Mouse (Mus musculus): ENCODE data around the gene Rasgef1a. TPM values are rescaled to one million over a fixed set of nuclear protein-coding genes. Genes with fewer than 3 reads are reported as not detected.

Gene Rasgef1a
- polyA plus RNA-seq, 1 experiment from 2014 or later = 0.05 TPM

- ChIA-PET CTCF (no interaction called here), POLR2A (no interaction called here)
- in situ Hi-C loops (cut with MboI; ENCODE audit: low pct_unique_long_range_greater_than_20kb) = no loop called here
- DNase-seq (ENCODE audit: low read depth, low spot score) (no peak), ATAC-seq (no peak)
- H3K27me3 ChIP-seq = no peaks in the 10 kb centered on the region
- TF ChIP-seq CTCF (IDR thresholded peaks at IDR 0.05) = no peak
Measured at GRCm38 (mm10) chr6:118134461-118134860, 123.2 kb downstream of the Rasgef1a start.

- ATAC-seq (no peak), DNase-seq (ENCODE audit: low read depth, low spot score) (no peak)
- in situ Hi-C loops (cut with MboI; ENCODE audit: low pct_unique_long_range_greater_than_20kb) = no loop called here
- POLR2A ChIA-PET = no interaction called here
- peaks cover 3% of the 10 kb centered on the region for H3K27me3 ChIP-seq
- no peak for TF ChIP-seq CTCF (IDR thresholded peaks at IDR 0.05)
- CTCF ChIA-PET = no interaction called here
Measured at GRCm38 (mm10) chr6:118137148-118137547, 125.9 kb downstream of the Rasgef1a start.

DNA sequence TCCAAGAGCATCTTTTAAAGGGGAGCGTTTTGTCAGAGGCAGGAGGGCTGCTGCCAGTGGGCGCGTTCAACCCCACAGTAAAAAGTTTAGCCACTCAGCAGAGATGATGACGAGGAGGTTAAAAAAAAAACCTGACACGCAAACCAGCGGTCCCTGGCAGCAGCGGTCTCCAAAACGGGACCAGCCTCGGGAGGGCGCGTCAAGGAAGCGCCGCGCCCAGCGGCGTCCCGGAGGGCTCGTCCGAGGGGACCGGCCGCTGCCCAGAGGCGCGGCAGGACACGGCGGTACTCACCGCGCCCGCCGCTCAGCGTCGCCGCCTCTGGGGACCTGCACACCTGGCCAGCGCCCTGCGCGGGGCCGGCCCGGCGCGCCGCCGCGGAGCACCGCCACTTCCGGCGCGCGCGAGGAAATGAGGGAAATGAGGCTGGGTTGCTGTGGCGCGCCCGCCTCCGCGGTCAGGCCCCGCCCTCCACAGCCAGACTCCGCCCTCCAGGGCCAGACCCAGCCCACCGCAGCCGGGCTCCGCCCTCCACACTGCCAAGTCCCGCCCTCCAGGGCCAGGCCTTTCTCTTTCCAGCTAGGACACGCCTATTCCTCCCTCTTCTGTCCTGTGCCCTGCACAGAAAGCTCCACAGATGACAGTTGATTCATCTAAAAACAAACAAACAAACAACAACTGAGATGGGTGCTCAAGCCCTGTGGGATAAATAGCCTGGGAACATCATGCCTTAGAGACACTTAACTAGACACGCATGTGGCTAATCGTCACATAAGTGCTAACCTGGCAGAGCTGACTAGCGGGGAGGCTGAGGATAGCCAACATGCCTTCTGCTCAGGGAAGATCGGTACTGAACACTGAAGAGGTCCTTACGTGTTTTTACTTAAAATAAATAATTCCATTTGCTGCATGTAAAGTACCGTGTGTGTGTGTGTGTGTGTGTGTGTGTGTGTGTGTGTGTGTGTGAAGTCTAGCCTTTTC lies 127.8 kb downstream of the Rasgef1a start, which contains the start of gene Csgalnact2:
Gene Csgalnact2 (minus strand): TSS at position 410 of the 979 bp plus-strand sequence.
- POLR2A ChIA-PET = no interaction called here
- DNase-seq (ENCODE audit: low read depth, low spot score) (peak; percentile 24), ATAC-seq (peak; percentile 96)
- peak; percentile 27 for TF ChIP-seq CTCF (IDR thresholded peaks at IDR 0.05)
- H3K27me3 ChIP-seq = peaks cover 9% of the 10 kb centered on the region
- CTCF ChIA-PET = no interaction called here
- in situ Hi-C loops (cut with MboI; ENCODE audit: low pct_unique_long_range_greater_than_20kb) = no loop called here

DNA sequence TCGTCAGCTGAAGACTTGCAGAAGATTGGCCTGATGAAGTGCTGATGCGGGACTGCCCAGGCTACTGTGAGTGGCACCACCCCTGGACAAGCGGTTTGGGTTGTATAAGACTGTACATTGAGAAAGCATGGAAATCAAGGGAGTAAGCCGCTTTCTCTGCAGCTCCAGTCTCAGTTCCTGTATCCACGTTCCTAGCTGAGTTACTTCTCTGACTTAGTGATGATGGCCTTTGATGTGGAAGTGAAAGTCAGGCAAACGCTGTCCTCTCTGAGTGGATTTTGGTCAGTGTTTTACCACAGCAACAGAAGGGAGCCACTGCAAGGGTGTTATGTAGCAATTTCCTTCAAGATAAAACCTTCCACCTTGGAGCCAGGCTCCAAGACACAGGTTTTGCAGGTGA lies 129.7 kb downstream of the Rasgef1a start:
- DNase-seq (ENCODE audit: low read depth, low spot score) = no peak
- CTCF ChIA-PET = no interaction called here
- ATAC-seq = no peak
- no peak for TF ChIP-seq CTCF (IDR thresholded peaks at IDR 0.05)
- peaks cover 26% of the 10 kb centered on the region for H3K27me3 ChIP-seq
- in situ Hi-C loops (cut with MboI; ENCODE audit: low pct_unique_long_range_greater_than_20kb) = no loop called here
- POLR2A ChIA-PET = no interaction called here

Other genes with a start within 250 kb of the Rasgef1a start
- gene Zfp637, start 170.3 kb upstream of the Rasgef1a start, polyA plus RNA-seq (2021) = 60.3 TPM
- gene Zfp239, start 149.3 kb upstream of the Rasgef1a start, polyA plus RNA-seq (2021) = 14.3 TPM
- gene Hnrnpf, start 111.1 kb upstream of the Rasgef1a start, polyA plus RNA-seq (2021) = 521 TPM
- 0.28 TPM for gene Fxyd4, start 73.7 kb upstream of the Rasgef1a start, polyA plus RNA-seq (2021)
- gene Csgalnact2, start 127.7 kb downstream of the Rasgef1a start, polyA plus RNA-seq (2021) = 11.7 TPM
- 0.10 TPM for gene Ret, start 186.3 kb downstream of the Rasgef1a start, polyA plus RNA-seq (2021)